Mouse (Mus musculus) stomach, embryonic 14.5 days (tissue): ENCODE data around the gene Cemip2. TPM values are rescaled to one million over a fixed set of nuclear protein-coding genes. Genes with fewer than 3 reads are reported as not detected.

Experiments used
- ATAC-seq: fragments of 200-750 bp; cut with Nextera tagmentation; 2 replicates; pipeline ENCODE4 v1.8.0; 2017; ENCODE audit warnings: low read depth, moderate TSS enrichment; ENCODE audit not compliant: insufficient number of reproducible peaks, insufficient read depth, low FRiP score
- H3K27ac ChIP-seq: fragments of 300-500 bp; sonication (generic); 2 replicates; pipeline ENCODE4 v1.5.1; 2014; ENCODE audit warnings: mild to moderate bottlenecking, low read length, moderate library complexity, mixed read lengths
- H3K27me3 ChIP-seq: fragments of 300-500 bp; sonication (generic); 2 replicates; pipeline ENCODE4 v1.6.1; 2014; ENCODE audit warnings: low read length, control low read depth, mixed read lengths; ENCODE audit not compliant: control insufficient read depth, insufficient read depth
- H3K36me3 ChIP-seq: fragments of 300-500 bp; sonication (generic); 2 replicates; pipeline ENCODE4 v1.6.1; 2014; ENCODE audit warnings: mild to moderate bottlenecking, control low read depth, low read length, moderate library complexity, mixed read lengths; ENCODE audit not compliant: control insufficient read depth, insufficient read depth
- H3K4me1 ChIP-seq: fragments of 300-500 bp; sonication (generic); 2 replicates; pipeline ENCODE4 v1.6.1; 2014; ENCODE audit warnings: low read length, control low read depth, mixed read lengths; ENCODE audit not compliant: control insufficient read depth, insufficient read depth
- H3K4me2 ChIP-seq: fragments of 300-500 bp; sonication (generic); replicated peaks from 2 replicates; pipeline ENCODE4 v1.6.1; 2014; ENCODE audit warnings: low read depth, low read length, control low read depth
- H3K4me3 ChIP-seq: fragments of 300-500 bp; sonication (generic); 2 replicates; pipeline ENCODE4 v1.5.1; 2014; ENCODE audit warnings: low read depth, low read length, control low read depth
- H3K9ac ChIP-seq: fragments of 300-500 bp; sonication (generic); replicated peaks from 2 replicates; pipeline ENCODE4 v1.6.1; 2014; ENCODE audit warnings: low read depth, mild to moderate bottlenecking, control low read depth, low read length, moderate library complexity, mixed read lengths
- H3K9me3 ChIP-seq: fragments of 300-500 bp; sonication (generic); 2 replicates; pipeline ENCODE4 v1.6.1; 2016; ENCODE audit warnings: low read depth, low read length, control low read depth; ENCODE audit not compliant: control insufficient read depth
- WGBS: fragments of 180-500 bp; shearing (Covaris S2); extraction: QIAGEN DNeasy Blood & Tissue Kit; methylation state at CpG from one replicate; pipeline ENCODE4 v1.1.7; 2014; 5-methylcytosine and 5-hydroxymethylcytosine counted together
- polyA plus RNA-seq: library from polyadenylated mRNA; unstranded; fragments of >200 nt; fragmentation: Nextera tagmentation; extraction: Ambion mirVana; gene quantifications from 2 replicates; pipeline ENCODE4 v1.2.1, GENCODE M21; 2014

The Cemip2 gene
- polyA plus RNA-seq, 1 experiment from 2014 or later = 18.0 TPM

DNA sequence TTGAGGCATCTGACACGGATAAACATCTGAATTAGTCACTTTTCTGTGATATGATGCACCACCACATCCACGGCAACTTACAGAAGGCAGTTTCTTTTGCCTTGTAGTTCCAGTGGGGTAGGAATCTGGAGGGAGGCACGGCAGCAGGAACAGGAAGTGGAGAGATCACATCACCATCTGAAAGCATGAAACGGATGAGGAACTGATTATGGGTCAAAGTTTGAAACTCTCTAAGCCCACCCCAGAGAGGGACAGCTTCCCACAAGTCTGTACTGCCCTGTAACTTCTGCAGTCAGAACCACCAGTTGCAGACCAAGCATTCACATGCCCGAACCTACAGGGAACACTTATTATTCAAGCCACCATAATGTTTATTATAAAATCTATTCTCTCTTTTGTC lies 117.4 kb downstream of the Cemip2 start:
- Histone ChIP-seq H3K4me2 (no peak overlapping the region), H3K4me3 (no peak overlapping the region), H3K27me3 (no peaks in the 10 kb centered on the region), H3K27ac (no peak overlapping the region), H3K4me1 (no peaks in the 10 kb centered on the region), H3K9ac (no peak overlapping the region), H3K36me3 (no peaks in the 10 kb centered on the region), H3K9me3 (no peaks in the 10 kb centered on the region)
- whole genome bisulfite sequencing = 69% methylated on average over 5 of the region's 5 CpGs
- no peak for ATAC-seq

DNA sequence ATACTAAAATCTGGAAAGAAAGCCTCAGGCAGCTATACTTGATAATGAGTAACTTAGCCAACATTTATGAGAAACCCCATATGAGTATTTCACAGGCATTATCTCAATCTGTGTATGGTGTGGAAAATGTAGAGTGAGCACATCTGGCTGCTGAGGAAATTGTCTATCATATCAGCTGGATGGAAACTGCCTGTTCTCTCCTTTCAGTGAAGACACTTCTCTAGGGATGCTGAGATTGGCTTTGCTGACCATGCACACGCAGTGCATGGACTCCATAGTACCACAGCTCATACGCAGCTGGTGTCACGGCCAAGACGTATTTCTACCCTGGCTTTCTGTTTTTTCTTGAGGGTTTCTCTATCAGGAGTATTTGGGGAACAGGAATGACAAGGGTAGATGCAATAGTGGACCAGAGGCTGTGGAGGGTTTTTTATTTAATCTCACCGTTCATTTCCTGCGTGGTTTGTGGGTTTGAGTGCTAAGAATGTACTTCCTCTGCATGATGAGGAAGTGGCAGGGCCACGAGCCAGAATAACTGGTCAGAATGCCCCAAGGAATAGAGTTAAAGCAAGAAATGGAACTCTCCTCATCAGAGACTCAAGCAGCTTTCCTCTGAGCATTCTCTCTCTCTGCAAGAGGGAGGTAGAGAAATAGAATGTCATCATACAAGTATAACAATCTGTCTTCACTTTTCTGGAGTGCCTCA lies 119.1 kb downstream of the Cemip2 start:
- H3K27me3 ChIP-seq = no peaks in the 10 kb centered on the region
- H3K27ac ChIP-seq = no peak overlapping the region
- H3K9ac ChIP-seq = no peak overlapping the region
- no peak for ATAC-seq
- no peaks in the 10 kb centered on the region for H3K9me3 ChIP-seq
- no peaks in the 10 kb centered on the region for H3K4me1 ChIP-seq
- H3K36me3 ChIP-seq = no peaks in the 10 kb centered on the region
- 73% methylated on average over 7 of the region's 7 CpGs for WGBS
- H3K4me2 ChIP-seq = no peak overlapping the region
- no peak overlapping the region for H3K4me3 ChIP-seq

DNA sequence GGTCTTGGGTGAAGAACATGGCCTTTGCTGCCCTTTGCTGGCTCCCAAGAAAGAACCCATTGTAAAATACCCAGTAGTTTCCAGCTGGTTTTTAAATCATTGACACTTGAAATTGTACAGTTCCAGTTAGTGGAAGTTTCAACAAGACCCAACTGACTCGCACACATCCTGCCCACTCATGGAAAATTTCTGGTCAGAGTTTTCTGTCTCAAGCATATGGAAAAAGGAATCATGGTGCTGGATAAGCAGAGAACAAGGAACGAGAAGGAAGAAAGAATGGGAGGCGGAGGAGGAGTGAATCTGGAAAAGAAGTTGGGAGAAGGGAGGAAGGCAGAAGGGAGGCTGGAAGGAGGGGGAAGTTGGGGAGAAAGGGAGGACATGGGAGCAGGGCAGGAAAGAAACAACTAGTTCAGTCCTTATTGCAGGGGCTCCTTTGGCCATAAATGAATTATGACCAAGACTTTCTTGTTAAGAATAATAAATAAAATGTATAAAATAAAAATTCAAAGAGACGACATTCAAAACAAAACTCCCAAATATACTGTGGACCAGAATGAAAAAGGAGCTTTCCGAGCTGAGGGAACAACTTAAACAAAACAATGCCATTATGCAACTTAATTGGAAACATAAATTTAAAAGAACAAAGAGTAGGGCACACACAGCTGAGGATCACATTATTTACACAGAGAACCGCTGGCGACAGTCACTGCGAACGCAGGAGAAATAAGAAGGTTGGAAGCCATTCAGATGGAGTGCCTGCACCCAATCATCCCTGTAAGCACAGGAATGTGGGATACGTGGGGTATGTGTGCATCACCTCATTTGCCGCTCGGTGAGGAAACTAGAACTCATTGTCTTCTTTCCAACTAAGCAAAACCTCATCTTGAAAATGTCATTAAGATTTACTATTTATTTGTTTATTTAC lies 120.1 kb downstream of the Cemip2 start:
- Histone ChIP-seq H3K9me3 (no peaks in the 10 kb centered on the region), H3K4me1 (no peaks in the 10 kb centered on the region), H3K4me2 (no peak overlapping the region), H3K36me3 (no peaks in the 10 kb centered on the region), H3K27ac (no peak overlapping the region; the same call in 1 of the 2 replicates), H3K27me3 (no peaks in the 10 kb centered on the region), H3K9ac (no peak overlapping the region), H3K4me3 (no peak overlapping the region)
- 64% methylated on average over 12 of the region's 12 CpGs for WGBS
- ATAC-seq = no peak

Other genes with a start within 250 kb of the Cemip2 start
- gene 1110059E24Rik, start 125.4 kb upstream of the Cemip2 start, polyA plus RNA-seq = 58.0 and 58.2 TPM in 2 replicates
- 26.5 and 31.3 TPM in 2 replicates for gene Abhd17b, start 125.2 kb upstream of the Cemip2 start, polyA plus RNA-seq